Mouse (Mus musculus) liver, embryonic 15.5 days (tissue): Measurements from ENCODE around the gene Hhipl1. TPM values are rescaled to one million over a fixed set of nuclear protein-coding genes. Genes with fewer than 3 reads are reported as not detected.

ENCODE experiments used
- ATAC-seq: fragments of 200-750 bp; cut with Nextera tagmentation; 2 replicates; pipeline ENCODE4 v1.8.0; 2017; ENCODE audit warnings: moderate number of reproducible peaks, mild to moderate bottlenecking, moderate library complexity; ENCODE audit not compliant: insufficient read depth
- H3K27ac ChIP-seq: fragments of 300-500 bp; sonication (generic); replicated peaks from 2 replicates; pipeline ENCODE4 v1.5.1; 2015; ENCODE audit warnings: mild to moderate bottlenecking, inconsistent platforms
- H3K27me3 ChIP-seq: fragments of 300-500 bp; sonication (generic); 2 replicates; pipeline ENCODE4 v1.6.1; 2015; ENCODE audit warnings: mild to moderate bottlenecking, inconsistent platforms
- H3K36me3 ChIP-seq: fragments of 300-500 bp; sonication (generic); replicated peaks from 2 replicates; pipeline ENCODE4 v1.6.1; 2015; ENCODE audit warnings: moderate library complexity, mild to moderate bottlenecking, inconsistent platforms
- H3K4me1 ChIP-seq: fragments of 300-500 bp; sonication (generic); replicated peaks from 2 replicates; pipeline ENCODE4 v1.6.1; 2015; ENCODE audit warnings: inconsistent platforms
- H3K4me2 ChIP-seq: fragments of 300-500 bp; sonication (generic); 2 replicates; pipeline ENCODE4 v1.6.1; 2015; ENCODE audit warnings: moderate library complexity, mild to moderate bottlenecking, inconsistent platforms
- H3K4me3 ChIP-seq: fragments of 300-500 bp; sonication (generic); replicated peaks from 2 replicates; pipeline ENCODE4 v1.5.1; 2015; ENCODE audit warnings: mild to moderate bottlenecking, inconsistent platforms
- H3K9ac ChIP-seq: fragments of 300-500 bp; sonication (generic); 2 replicates; pipeline ENCODE4 v1.6.1; 2015; ENCODE audit warnings: moderate library complexity, mild to moderate bottlenecking, inconsistent platforms
- H3K9me3 ChIP-seq: fragments of 300-500 bp; sonication (generic); replicated peaks from 2 replicates; pipeline ENCODE4 v1.6.1; 2016; ENCODE audit warnings: inconsistent platforms
- WGBS: fragments of 180-500 bp; shearing (Covaris S2); methylation state at CpG from one replicate; pipeline ENCODE4 v1.1.7; 2015; ENCODE audit warnings: mixed read lengths; ENCODE audit not compliant: insufficient replicate concordance; 5-methylcytosine and 5-hydroxymethylcytosine counted together
- polyA plus RNA-seq: library from polyadenylated mRNA; unstranded; fragments of >200 nt; fragmentation: Nextera tagmentation; extraction: Ambion mirVana; gene quantifications from 2 replicates; pipeline ENCODE4 v1.2.1, GENCODE M21; 2015

The Hhipl1 gene
- polyA plus RNA-seq, 1 experiment from 2014 or later, result 0.09 TPM

DNA sequence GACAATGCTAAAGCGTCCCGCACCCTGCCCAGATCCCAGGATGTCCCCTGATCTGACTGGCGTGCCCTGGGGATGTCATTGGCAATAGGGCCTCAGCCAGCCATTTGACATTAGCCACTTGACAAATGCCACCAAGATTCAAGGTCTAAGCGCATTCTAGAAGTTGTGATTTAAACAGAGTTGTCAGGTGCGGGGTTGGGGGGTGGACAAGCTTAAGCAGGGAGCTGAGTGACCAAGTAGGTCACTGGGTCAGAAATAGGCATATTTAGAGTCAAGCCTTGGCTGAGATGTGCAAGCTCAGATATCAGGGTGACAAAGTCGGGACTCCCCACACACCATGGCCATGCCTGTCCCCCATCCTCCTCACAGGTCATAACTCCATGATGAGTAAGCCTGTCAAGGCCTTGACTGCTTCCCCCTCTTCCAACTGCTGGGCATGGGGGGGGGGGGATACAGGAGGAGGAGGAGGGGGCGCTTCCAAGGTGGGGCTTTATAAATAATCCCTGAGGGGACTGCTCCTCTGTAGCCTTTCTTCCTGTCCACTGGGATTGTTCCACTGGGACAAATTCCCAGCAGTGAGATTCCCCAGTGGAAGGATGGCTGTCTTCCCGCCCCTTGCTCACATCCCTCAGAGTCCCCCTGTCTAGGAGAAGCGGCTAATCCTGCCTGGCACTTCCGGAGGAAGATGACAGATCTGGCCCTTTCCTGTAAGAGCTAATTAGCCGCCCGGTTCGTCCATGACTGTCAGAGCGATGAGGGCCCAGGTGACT, 21.4 kb upstream of the Hhipl1 start:
- Histone ChIP-seq H3K4me1 (no peaks in the 10 kb centered on the region), H3K36me3 (no peaks in the 10 kb centered on the region), H3K27me3 (peaks cover 18% of the 10 kb centered on the region), H3K4me3 (no peak overlapping the region), H3K9me3 (no peaks in the 10 kb centered on the region), H3K9ac (no peak overlapping the region), H3K27ac (no peak overlapping the region), H3K4me2 (no peak overlapping the region)
- ATAC-seq, result no peak
- 36% methylated on average over 14 of the region's 14 CpGs for WGBS

DNA sequence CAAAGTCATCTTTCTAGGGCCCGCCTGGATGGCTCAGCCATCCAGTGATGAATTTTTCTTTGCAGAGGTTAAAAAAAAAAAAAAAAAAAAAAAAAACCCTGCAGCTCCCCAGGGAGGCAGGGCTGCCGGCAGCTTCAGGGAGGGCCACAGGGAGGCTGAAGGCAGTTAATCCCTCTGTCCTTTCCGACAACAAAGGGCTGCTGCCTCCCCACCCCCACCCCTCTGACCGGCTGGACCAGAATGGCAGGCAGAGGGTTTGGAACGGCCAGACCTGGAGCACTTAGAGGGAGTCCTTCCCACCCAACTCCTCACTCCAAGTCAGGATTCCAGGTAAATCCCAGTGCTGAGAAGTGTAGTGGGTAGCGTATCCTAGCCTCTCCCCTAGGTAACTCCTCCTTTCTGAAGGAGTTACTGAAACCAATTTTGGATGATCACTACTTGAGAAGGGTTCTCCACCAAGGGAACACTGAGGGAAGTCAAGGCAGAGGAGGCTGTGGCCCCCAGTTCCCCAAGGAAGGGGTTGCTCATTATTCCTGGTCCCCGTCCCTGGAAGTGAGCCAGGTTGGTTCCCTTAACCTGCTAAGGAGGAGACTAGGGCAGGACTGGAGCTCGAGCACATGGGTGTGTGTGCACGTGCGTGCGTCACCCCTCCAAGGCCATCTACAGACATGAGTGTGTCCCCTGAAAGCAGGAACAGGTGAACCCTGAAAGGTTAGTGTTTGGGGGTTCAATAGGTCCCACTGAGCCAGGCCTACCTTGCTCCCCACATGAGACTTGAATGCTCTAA, 20.7 kb upstream of the Hhipl1 start:
- WGBS, result 40% methylated on average over 11 of the region's 11 CpGs
- Histone ChIP-seq H3K27me3 (peaks cover 18% of the 10 kb centered on the region), H3K9me3 (no peaks in the 10 kb centered on the region), H3K9ac (no peak overlapping the region), H3K36me3 (no peaks in the 10 kb centered on the region), H3K27ac (no peak overlapping the region), H3K4me2 (no peak overlapping the region), H3K4me1 (no peaks in the 10 kb centered on the region), H3K4me3 (no peak overlapping the region)
- ATAC-seq, result no peak

DNA sequence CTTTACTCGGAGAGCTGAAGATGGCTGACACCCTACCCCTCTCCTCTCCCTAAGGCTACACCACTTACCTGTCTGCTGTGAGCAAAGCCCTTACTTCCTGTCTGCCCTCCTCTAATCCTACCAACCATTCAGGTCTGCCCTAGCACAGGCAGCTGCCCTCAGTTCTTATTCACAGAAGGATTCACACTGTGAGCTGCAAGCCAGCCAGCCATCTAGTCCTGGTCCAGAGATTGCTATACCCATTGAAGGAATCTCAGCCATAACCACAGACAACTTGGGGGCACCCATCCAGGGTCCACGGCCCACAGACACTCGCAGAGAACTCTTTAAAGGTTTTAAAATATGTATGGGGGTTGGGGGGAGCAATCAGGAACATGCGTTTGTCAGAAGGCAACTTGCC, 19.7 kb upstream of the Hhipl1 start:
- no peak overlapping the region for H3K4me2 ChIP-seq
- H3K27ac ChIP-seq, result no peak overlapping the region
- no peaks in the 10 kb centered on the region for H3K9me3 ChIP-seq
- no peak overlapping the region for H3K4me3 ChIP-seq
- H3K36me3 ChIP-seq, result no peaks in the 10 kb centered on the region
- 65% methylated on average over 4 of the region's 4 CpGs for WGBS
- no peaks in the 10 kb centered on the region for H3K4me1 ChIP-seq
- H3K9ac ChIP-seq, result no peak overlapping the region
- ATAC-seq, result no peak
- peaks cover 18% of the 10 kb centered on the region for H3K27me3 ChIP-seq

DNA sequence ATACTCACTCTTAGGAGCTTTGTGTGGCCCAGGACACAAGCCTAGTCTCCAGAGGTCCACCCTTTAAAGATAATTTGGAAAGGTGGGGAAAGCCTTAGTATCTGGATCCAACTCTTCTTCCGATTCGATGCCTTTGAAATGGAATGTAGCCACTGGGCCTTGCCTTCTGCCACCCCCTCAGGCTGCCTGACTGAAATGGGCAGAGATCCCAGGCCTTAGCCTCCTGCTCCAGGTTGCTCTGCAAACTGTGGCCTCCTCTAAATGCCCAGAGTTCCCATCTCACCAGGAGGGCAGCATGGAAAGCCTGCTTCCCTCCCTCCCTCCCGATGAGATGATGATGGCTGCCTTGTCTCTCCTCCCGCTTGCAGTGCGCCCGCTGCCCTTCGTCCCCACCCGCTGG, 19.1 kb upstream of the Hhipl1 start:
- H3K27me3 ChIP-seq, result peaks cover 18% of the 10 kb centered on the region
- WGBS, result 80% methylated on average over 8 of the region's 8 CpGs

DNA sequence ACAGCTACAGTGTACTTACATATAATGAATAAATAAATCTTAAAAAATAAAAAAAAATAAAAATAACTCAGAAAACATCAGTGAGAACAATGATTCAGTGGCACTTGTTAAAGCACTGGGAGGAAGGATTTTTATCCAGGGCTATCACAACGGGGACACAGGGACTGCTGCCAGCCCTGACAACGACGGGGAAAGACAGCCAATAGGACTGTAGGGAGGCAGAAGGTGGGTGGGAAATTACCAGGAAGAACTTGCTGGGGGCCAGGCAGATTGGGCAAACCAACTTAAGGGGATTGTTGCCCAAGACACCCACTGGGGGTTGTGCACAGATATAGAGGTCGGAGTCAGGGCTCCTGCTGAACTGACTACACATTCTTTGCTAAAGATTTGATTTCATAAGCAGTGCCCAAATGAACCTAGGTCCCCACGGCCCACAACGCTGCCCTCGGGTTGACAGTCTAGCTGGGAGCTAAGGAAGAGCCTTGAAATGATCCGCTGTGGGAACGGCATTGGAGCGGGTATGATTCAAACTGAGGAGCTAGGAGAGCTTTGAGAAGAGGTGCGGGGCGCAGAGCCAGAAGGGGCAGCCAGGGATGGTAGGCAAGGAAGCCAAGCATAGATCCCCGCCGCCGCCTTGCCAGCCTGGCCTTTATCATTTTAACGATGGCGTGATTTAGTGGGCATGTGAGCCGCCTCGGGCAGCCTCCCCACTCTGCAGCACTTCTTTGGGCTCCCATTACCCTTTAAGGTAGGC, 17.8 kb upstream of the Hhipl1 start:
- Histone ChIP-seq H3K4me1 (0 out of 2 replicates have a peak, but pooled peaks cover 5% of the 10 kb centered on the region), H3K27ac (no peak overlapping the region), H3K9ac (no peak overlapping the region), H3K27me3 (peaks cover 22% of the 10 kb centered on the region), H3K9me3 (no peaks in the 10 kb centered on the region), H3K4me3 (no peak overlapping the region), H3K36me3 (no peaks in the 10 kb centered on the region), H3K4me2 (no peak overlapping the region)
- 70% methylated on average over 19 of the region's 19 CpGs for WGBS
- ATAC-seq, result no peak

More for the DNA sequence above, 19.1 kb upstream of the Hhipl1 start:
- Histone ChIP-seq H3K36me3 (no peaks in the 10 kb centered on the region), H3K27ac (no peak overlapping the region), H3K4me2 (no peak overlapping the region), H3K9me3 (no peaks in the 10 kb centered on the region), H3K9ac (no peak overlapping the region), H3K4me3 (no peak overlapping the region), H3K4me1 (no peaks in the 10 kb centered on the region)
- ATAC-seq, result no peak

DNA sequence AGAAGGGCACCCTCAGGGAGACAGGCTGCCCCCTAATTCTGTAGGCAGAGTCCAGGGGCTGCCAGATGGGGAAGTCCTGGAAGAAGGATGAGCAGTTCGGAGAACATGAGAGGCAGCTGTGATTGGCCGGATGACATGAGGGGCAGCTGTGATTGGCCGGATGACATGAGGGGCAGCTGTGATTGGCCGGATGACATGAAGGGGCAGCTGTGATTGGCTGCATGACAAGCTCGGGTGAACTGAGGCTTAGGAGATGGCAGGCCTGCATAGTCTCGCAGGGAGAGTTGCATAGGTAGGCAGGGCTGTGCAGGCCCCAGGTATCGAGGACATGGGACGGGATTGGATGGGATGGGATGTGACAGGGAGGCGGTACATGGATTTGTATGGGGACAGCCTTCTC, 13.7 kb upstream of the Hhipl1 start:
- peak; percentile 35 for ATAC-seq
- Histone ChIP-seq H3K4me1 (0 out of 2 replicates have a peak, but pooled peaks cover 5% of the 10 kb centered on the region), H3K27ac (no peak overlapping the region), H3K27me3 (peaks cover 4% of the 10 kb centered on the region; the same call in 1 of the 2 replicates), H3K4me2 (no peak overlapping the region), H3K4me3 (no peak overlapping the region), H3K36me3 (no peaks in the 10 kb centered on the region), H3K9ac (no peak overlapping the region), H3K9me3 (no peaks in the 10 kb centered on the region)
- 15% methylated on average over 9 of the region's 9 CpGs for WGBS

DNA sequence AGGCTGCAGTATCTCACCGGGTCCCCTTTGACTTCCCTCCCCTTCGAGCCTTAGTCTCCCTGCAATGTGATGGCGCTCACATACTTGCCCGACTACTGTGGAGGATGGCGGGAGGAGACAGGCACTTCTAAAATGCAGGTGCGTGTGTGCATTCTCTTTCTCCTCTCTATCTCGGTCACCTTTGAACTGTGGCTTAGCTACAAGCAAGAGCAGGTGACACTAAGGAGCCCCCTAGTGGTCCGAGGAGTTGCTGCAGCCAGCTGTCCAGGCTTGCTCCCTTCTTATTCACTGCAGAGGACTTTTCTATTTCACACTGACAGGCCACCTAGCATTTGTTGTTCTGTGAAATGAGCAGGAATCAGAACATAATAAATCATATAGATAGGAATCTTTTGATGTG, 13.1 kb upstream of the Hhipl1 start:
- H3K27ac ChIP-seq, result no peak overlapping the region
- no peak overlapping the region for H3K4me3 ChIP-seq
- H3K36me3 ChIP-seq, result no peaks in the 10 kb centered on the region
- no peak overlapping the region for H3K9ac ChIP-seq
- H3K4me2 ChIP-seq, result peak overlapping the region; percentile 30; the same call in 1 of the 2 replicates
- ATAC-seq, result no peak
- H3K4me1 ChIP-seq, result 0 out of 2 replicates have a peak, but pooled peaks cover 5% of the 10 kb centered on the region
- WGBS, result 2% methylated on average over 8 of the region's 8 CpGs
- no peaks in the 10 kb centered on the region for H3K9me3 ChIP-seq
- peaks cover 4% of the 10 kb centered on the region; the same call in 1 of the 2 replicates for H3K27me3 ChIP-seq

DNA sequence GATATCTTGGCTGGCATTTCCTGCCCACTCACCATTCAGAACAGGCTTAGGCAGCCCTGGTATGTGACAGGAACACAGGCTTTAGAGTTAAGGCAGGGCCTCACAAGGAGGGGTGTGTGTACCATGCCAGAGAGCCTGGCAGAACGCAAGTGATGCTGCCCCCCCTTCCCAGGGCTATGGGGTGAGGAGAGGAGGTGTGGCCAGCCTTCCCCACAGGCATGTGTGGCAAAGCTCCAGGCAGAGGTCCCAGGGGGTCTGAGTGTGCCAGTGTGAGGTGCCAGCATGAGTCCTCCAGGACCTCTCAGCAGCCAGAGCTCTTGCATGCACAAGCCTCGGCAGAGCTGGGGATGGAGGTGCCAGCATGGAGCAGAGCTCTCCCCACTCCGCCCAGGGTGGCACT, 11.4 kb upstream of the Hhipl1 start:
- no peak overlapping the region for H3K4me2 ChIP-seq
- no peak overlapping the region for H3K4me3 ChIP-seq
- WGBS, result 66% methylated on average over 3 of the region's 3 CpGs
- H3K27ac ChIP-seq, result no peak overlapping the region
- no peak for ATAC-seq
- H3K9me3 ChIP-seq, result no peaks in the 10 kb centered on the region
- H3K9ac ChIP-seq, result no peak overlapping the region
- H3K4me1 ChIP-seq, result 0 out of 2 replicates have a peak, but pooled peaks cover 5% of the 10 kb centered on the region
- H3K36me3 ChIP-seq, result no peaks in the 10 kb centered on the region
- peaks cover 4% of the 10 kb centered on the region; the same call in 1 of the 2 replicates for H3K27me3 ChIP-seq

DNA sequence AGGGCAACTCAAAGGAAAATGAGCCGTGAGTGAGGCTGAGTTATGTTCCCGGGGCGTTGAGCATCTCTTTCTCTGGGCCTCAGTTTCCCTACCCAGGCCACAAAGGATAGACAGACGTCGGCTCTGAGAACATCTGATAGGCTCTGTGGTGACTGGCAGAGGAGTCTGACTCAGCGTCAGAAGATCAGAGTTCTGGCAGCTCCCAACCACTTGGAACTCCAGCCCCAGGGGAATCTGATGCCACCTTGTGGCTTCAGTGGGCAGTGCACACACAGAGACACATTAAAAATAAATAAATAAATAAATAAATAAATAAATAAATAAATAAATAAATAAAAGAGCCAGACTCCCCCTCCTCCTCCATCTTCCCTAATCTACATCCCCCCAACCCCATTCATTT, 9.0 kb upstream of the Hhipl1 start:
- Histone ChIP-seq H3K27me3 (peaks cover 3% of the 10 kb centered on the region; the same call in 1 of the 2 replicates), H3K9ac (no peak overlapping the region), H3K9me3 (no peaks in the 10 kb centered on the region), H3K27ac (no peak overlapping the region), H3K4me2 (no peak overlapping the region), H3K4me3 (no peak overlapping the region), H3K4me1 (0 out of 2 replicates have a peak, but pooled peaks cover 5% of the 10 kb centered on the region), H3K36me3 (no peaks in the 10 kb centered on the region)
- WGBS, result 55% methylated on average over 6 of the region's 6 CpGs
- no peak for ATAC-seq

DNA sequence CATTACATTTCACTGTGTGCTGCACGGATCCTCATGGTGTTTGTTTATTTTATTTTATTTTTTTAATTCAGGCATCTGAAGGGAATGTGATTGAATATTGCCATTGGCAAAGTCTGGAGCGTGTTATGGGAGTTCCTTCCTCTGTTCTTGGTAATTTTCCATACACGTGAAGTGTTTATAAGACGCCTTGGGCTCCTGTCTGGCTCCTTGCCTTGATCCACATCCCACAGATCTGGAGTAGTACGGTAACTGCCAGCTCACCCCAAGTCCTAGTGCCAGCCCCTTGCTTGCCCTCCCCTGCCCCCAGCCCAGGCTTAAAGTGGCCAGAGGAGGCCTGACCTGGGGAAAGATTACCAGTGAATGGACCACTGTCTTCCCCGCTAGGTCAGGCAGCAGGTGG, 5.1 kb upstream of the Hhipl1 start:
- no peak overlapping the region for H3K27ac ChIP-seq
- H3K9me3 ChIP-seq, result no peaks in the 10 kb centered on the region
- whole genome bisulfite sequencing, result 67% methylated on average over 6 of the region's 6 CpGs
- H3K9ac ChIP-seq, result no peak overlapping the region
- no peak overlapping the region for H3K4me2 ChIP-seq
- H3K36me3 ChIP-seq, result no peaks in the 10 kb centered on the region
- no peaks in the 10 kb centered on the region; the same call in 1 of the 2 replicates for H3K4me1 ChIP-seq
- ATAC-seq, result no peak
- H3K27me3 ChIP-seq, result peaks cover 21% of the 10 kb centered on the region
- no peak overlapping the region for H3K4me3 ChIP-seq
